Mouse (Mus musculus) forebrain, embryonic 11.5 days (tissue): ENCODE data around the gene Nav1. TPM values are rescaled to one million over a fixed set of nuclear protein-coding genes. Genes with fewer than 3 reads are reported as not detected.

ENCODE experiments used
- ATAC-seq: fragments of 200-750 bp; cut with Nextera tagmentation; replicated peaks from 2 replicates; pipeline ENCODE4 v1.8.0; 2017; ENCODE audit warnings: moderate TSS enrichment; ENCODE audit not compliant: low FRiP score
- DNase-seq: peaks from one replicate; pipeline ENCODE4 v3.0.0-alpha.2; 2017; ENCODE audit warnings: low spot score
- H3K27ac ChIP-seq: fragments of 300-500 bp; sonication (generic); 2 replicates; pipeline ENCODE4 v1.5.1; 2014; ENCODE audit warnings: low read depth, low read length
- H3K27me3 ChIP-seq: fragments of 300-500 bp; sonication (generic); 2 replicates; pipeline ENCODE4 v1.6.1; 2014; ENCODE audit warnings: mild to moderate bottlenecking, low read length, mixed read lengths; ENCODE audit not compliant: control insufficient read depth, insufficient read depth
- H3K36me3 ChIP-seq: fragments of 300-500 bp; sonication (generic); 2 replicates; pipeline ENCODE4 v1.6.1; 2014; ENCODE audit warnings: mild to moderate bottlenecking, low read length, moderate library complexity, mixed read lengths; ENCODE audit not compliant: control insufficient read depth, insufficient read depth
- H3K4me1 ChIP-seq: fragments of 300-500 bp; sonication (generic); replicated peaks from 2 replicates; pipeline ENCODE4 v1.6.1; 2014; ENCODE audit warnings: low read length, mixed read lengths; ENCODE audit not compliant: control insufficient read depth, insufficient read depth
- H3K4me2 ChIP-seq: fragments of 300-500 bp; sonication (generic); 2 replicates; pipeline ENCODE4 v1.6.1; 2014; ENCODE audit warnings: low read depth, mild to moderate bottlenecking, low read length, moderate library complexity, mixed read lengths; ENCODE audit not compliant: severe bottlenecking
- H3K4me3 ChIP-seq: fragments of 300-500 bp; sonication (generic); 2 replicates; pipeline ENCODE4 v1.5.1; 2014; ENCODE audit warnings: low read depth, low read length
- H3K9ac ChIP-seq: fragments of 300-500 bp; sonication (generic); 2 replicates; pipeline ENCODE4 v1.6.1; 2014; ENCODE audit warnings: low read length
- H3K9me3 ChIP-seq: fragments of 300-500 bp; sonication (generic); 2 replicates; pipeline ENCODE4 v1.6.1; 2016; ENCODE audit warnings: low read length, mixed read lengths; ENCODE audit not compliant: control insufficient read depth
- WGBS: fragments of 180-500 bp; shearing (Covaris S2); extraction: QIAGEN DNeasy Blood & Tissue Kit; methylation state at CpG from one replicate; pipeline ENCODE4 v1.1.7; 2014; 5-methylcytosine and 5-hydroxymethylcytosine counted together
- polyA plus RNA-seq: library from polyadenylated mRNA; unstranded; fragments of >200 nt; fragmentation: Nextera tagmentation; extraction: Ambion mirVana; gene quantifications from 2 replicates; pipeline ENCODE4 v1.2.1, GENCODE M21; 2014

The Nav1 gene
- polyA plus RNA-seq, 1 experiment from 2014 or later: 26.9 TPM

DNA sequence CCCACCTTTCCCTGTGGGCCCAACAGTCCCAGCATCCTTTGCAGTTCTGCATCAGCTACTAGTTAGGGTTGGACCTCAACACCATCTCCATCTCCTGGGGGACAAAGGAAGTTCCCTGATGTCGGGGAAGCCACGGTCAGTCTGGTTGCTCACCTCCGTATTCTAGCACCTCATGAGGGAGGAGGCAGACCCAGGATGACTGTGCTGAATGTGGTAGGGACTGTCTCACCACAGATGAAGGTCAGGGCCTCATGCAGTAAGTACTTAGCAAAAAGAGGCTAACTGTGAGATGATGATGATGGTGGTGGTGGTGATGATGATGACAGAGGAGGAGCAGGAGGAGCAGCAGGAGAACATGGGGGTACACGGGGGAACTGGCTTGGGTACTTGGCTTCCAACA lies 73.0 kb downstream of the Nav1 start:
- 92% methylated on average over 4 of the region's 4 CpGs for WGBS
- peaks cover 2% of the 10 kb centered on the region; the same call in 1 of the 2 replicates for H3K4me1 ChIP-seq
- no peak overlapping the region for H3K27ac ChIP-seq
- no peaks in the 10 kb centered on the region for H3K9me3 ChIP-seq
- no peak overlapping the region for H3K4me3 ChIP-seq
- DNase-seq: no peak
- H3K9ac ChIP-seq: no peak overlapping the region
- no peak for ATAC-seq
- H3K27me3 ChIP-seq: no peaks in the 10 kb centered on the region
- H3K4me2 ChIP-seq: no peak overlapping the region
- no peaks in the 10 kb centered on the region for H3K36me3 ChIP-seq

DNA sequence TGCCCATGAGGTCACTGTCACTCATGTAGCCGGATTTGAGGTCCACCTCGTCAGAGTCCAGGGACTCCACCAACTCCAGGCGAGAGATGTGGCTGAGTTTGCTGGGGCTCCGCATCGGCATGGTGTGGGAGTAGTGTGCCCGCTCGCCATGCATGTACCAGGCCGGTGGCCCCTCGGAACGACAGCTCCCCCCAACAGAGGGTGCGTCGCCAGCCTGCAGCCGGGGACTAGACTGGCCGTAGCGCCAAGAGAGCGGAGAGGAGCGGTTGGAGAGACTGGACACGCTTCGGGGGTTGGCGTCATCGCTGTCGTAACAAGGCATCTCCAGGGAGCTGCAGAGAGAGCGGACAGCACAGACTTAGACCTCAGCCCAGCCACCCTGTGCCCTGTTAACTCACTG lies 74.7 kb downstream of the Nav1 start:
- ATAC-seq: no peak
- no peak for DNase-seq
- WGBS: 92% methylated on average over 23 of the region's 23 CpGs
- Histone ChIP-seq H3K4me1 (peaks cover 2% of the 10 kb centered on the region; the same call in 1 of the 2 replicates), H3K9me3 (no peaks in the 10 kb centered on the region), H3K27ac (no peak overlapping the region), H3K9ac (no peak overlapping the region), H3K36me3 (no peaks in the 10 kb centered on the region), H3K27me3 (no peaks in the 10 kb centered on the region), H3K4me2 (no peak overlapping the region), H3K4me3 (no peak overlapping the region)

DNA sequence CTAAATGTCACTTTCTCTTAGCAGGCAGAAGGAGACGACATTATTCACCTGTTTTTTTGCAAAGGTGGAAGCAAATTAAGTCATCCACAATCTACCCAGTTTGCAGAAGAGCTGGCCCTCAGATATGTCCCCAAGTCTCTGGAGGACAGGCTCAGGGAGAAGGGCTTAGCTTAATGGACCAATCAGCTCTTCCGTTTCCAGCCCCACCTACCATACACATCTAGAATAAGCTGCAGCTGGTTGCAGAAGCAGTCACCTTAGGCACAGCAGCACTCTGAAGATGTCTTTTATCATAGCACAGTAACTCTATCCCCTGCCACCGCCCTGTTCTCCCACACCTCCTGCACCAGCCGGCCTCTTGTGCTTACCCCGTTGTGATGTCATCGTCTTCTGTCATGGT lies 75.1 kb downstream of the Nav1 start:
- no peak overlapping the region for H3K4me2 ChIP-seq
- H3K27ac ChIP-seq: no peak overlapping the region
- ATAC-seq (no peak), DNase-seq (no peak)
- no peak overlapping the region for H3K9ac ChIP-seq
- no peak overlapping the region for H3K4me3 ChIP-seq
- H3K9me3 ChIP-seq: no peaks in the 10 kb centered on the region
- no peaks in the 10 kb centered on the region for H3K36me3 ChIP-seq
- H3K4me1 ChIP-seq: peaks cover 2% of the 10 kb centered on the region; the same call in 1 of the 2 replicates
- 96% methylated on average over 6 of the region's 6 CpGs for WGBS
- no peaks in the 10 kb centered on the region for H3K27me3 ChIP-seq

DNA sequence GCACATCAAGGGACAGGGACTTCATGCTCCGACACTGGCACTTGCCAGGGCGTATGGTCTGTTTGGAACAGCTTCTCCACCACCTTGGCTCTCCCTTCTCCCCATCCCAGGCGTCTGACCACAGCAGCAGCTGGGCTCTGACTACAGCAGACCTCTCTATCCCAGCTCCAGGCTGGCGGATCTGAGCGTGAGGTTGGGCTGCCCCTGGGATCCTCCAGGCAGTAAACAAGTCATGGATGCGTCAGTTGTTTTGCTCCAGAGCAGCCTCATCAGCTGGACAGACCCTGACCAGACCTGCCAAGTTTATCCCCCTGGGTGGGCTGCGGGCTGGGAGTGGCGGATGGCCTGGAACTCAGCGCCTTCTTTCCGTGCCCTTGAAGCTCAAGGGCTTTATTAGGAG lies 76.0 kb downstream of the Nav1 start:
- Histone ChIP-seq H3K9me3 (no peaks in the 10 kb centered on the region), H3K36me3 (no peaks in the 10 kb centered on the region), H3K4me1 (peaks cover 2% of the 10 kb centered on the region; the same call in 1 of the 2 replicates), H3K27me3 (no peaks in the 10 kb centered on the region), H3K27ac (no peak overlapping the region), H3K4me3 (no peak overlapping the region), H3K9ac (no peak overlapping the region), H3K4me2 (no peak overlapping the region)
- no peak for ATAC-seq
- WGBS: 66% methylated on average over 10 of the region's 10 CpGs
- DNase-seq: no peak

DNA sequence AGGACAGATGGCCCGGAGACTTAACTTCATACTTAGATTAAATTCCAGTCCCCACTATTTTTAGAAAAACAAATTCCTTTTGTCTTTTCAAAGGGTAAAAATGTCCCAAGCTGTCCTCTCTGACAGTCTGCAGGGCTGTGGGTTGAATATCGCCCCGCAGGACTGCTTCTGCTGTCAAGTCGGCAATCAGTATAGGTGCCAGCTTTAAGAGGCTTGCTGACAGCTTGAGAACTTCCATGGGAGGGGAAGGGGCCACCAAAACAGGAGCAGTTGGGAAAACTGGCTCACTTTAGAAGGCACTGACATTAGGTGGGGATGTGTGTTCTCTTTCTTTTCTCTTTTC lies 82.6 kb downstream of the Nav1 start:
- Histone ChIP-seq H3K9ac (no peak overlapping the region), H3K4me2 (no peak overlapping the region), H3K27me3 (no peaks in the 10 kb centered on the region), H3K4me3 (no peak overlapping the region), H3K27ac (no peak overlapping the region), H3K9me3 (no peaks in the 10 kb centered on the region), H3K4me1 (no peaks in the 10 kb centered on the region), H3K36me3 (no peaks in the 10 kb centered on the region)
- DNase-seq (no peak), ATAC-seq (no peak)
- 77% methylated on average over 4 of the region's 4 CpGs for WGBS

DNA sequence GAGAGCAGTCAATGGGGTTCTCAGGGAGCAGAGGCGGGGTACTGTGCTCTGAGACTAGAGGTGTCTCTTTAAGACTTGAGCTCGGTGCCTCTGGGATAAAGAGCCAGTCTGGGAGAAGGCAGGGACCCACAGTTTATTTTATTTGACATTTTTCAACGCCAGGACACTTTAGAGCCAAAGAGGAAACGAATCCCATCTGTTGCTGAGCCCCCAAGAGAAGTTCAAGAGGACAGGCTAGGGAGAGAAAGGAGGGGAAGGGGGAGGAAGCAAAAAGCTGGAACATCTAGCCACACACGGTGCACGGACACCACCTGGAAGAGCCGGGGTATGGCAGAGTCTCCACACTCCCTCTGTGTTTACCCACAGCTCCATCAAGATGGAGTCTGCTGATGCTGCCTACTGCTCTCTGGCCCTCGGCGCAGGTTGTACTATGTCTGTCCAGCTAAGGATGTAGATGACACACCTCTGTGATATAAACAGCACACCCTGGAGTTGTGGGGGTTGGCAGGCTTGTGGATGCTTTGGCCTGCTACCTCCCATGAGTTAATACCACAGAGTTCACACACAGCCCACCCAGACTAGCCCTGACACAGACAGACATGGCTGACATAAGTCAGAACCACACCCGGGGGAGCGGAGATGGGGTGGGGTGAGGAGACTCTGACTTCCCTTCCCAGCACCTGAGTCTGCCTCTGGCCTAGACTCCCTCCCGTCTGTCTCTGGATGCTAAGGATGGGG lies 83.1 kb downstream of the Nav1 start:
- H3K27me3 ChIP-seq: no peaks in the 10 kb centered on the region
- ATAC-seq: no peak
- H3K4me2 ChIP-seq: no peak overlapping the region
- H3K27ac ChIP-seq: no peak overlapping the region
- H3K36me3 ChIP-seq: no peaks in the 10 kb centered on the region
- H3K9me3 ChIP-seq: no peaks in the 10 kb centered on the region
- no peak overlapping the region for H3K9ac ChIP-seq
- no peak for DNase-seq
- no peak overlapping the region for H3K4me3 ChIP-seq
- H3K4me1 ChIP-seq: no peaks in the 10 kb centered on the region; the same call in 1 of the 2 replicates
- 80% methylated on average over 12 of the region's 12 CpGs for WGBS

DNA sequence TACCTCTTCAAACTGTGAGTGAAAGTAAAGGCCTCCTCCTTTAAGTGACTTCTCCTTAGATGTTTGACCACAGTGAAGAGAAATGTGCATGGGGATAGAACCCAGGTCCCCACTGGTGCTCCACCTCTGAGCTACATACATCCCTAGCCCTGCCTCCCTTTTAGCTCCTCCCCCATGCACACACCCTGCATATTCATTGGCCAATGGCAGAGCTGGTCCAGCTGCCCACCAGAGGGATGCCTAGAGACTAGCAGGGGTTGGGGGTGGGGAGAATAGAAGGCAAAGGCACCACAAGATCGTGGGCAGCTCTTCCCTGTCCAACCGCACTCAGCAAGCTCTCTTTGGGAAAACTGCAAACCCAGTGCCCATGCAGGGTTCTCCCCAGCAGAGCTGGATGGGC lies 83.8 kb downstream of the Nav1 start:
- 86% methylated on average over 2 of the region's 2 CpGs for WGBS
- DNase-seq: no peak

DNA sequence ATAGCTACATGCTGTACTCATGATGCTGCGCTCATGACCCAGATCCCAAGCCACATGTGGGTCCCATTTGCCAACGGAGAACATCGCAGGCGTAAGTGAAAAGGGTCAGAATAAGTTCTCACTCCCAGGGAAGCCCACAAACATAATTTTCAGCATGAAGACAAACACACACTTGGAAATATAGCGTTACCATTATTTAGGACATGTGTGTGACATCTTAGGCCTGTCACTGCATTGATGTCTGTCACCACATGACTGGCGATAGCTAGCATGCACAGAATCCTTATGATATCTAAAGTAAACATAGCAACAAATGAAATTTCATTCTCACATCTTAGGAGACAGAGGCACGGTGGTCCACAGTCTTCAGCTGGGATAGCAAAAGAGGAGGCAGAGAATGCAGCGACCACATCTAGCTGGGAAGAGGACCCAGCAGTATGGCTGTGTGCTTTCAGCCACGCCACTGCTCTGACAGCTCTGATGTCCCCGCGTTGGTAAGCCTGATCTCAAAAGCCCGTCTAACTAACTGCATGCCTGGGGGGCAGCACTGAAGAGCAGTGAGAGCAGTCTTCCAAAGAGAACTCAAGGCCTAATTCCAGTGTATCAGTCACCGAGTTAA lies 86.4 kb downstream of the Nav1 start:
- H3K4me2 ChIP-seq: no peak overlapping the region
- WGBS: 81% methylated on average over 13 of the region's 13 CpGs

More for the DNA sequence above, 83.8 kb downstream of the Nav1 start:
- Histone ChIP-seq H3K9me3 (no peaks in the 10 kb centered on the region), H3K4me1 (peaks cover 5% of the 10 kb centered on the region; the same call in 1 of the 2 replicates), H3K27me3 (no peaks in the 10 kb centered on the region), H3K4me3 (no peak overlapping the region), H3K27ac (no peak overlapping the region), H3K36me3 (no peaks in the 10 kb centered on the region), H3K4me2 (no peak overlapping the region), H3K9ac (no peak overlapping the region)
- no peak for ATAC-seq

DNA sequence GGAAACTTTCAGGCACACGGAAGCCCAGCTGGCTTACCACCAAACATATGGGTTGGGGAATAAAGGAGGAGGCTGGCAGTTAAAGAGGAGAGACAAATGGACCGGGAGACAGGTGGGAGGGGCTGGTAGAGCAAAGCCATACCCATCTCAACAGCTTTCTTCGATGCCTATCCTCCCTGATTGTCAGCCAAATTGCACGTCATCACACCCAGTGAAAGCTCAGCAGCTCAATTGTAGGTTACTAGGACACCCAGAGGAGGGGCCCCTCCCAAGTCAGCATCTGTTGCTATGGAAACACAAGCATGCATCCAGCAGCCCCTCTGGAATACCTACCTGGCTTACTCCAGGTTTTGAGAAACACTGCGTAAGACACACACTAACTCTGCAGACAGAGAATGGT lies 88.4 kb downstream of the Nav1 start:
- Histone ChIP-seq H3K9me3 (no peaks in the 10 kb centered on the region), H3K4me2 (no peak overlapping the region), H3K4me1 (peaks cover 6% of the 10 kb centered on the region), H3K4me3 (no peak overlapping the region), H3K9ac (no peak overlapping the region), H3K36me3 (no peaks in the 10 kb centered on the region), H3K27me3 (no peaks in the 10 kb centered on the region), H3K27ac (no peak overlapping the region)
- ATAC-seq (no peak), DNase-seq (no peak)
- 46% methylated on average over 5 of the region's 5 CpGs for WGBS

More for the DNA sequence above, 86.4 kb downstream of the Nav1 start:
- Histone ChIP-seq H3K4me1 (peaks cover 5% of the 10 kb centered on the region; the same call in 1 of the 2 replicates), H3K4me3 (no peak overlapping the region), H3K9me3 (no peaks in the 10 kb centered on the region), H3K27me3 (no peaks in the 10 kb centered on the region), H3K27ac (no peak overlapping the region), H3K9ac (no peak overlapping the region), H3K36me3 (no peaks in the 10 kb centered on the region)
- DNase-seq: no peak
- no peak for ATAC-seq
